Mouse (Mus musculus) stomach, postnatal 0 days (tissue): ENCODE measurements at regions not wholly inside any gene's neighbourhood (a gene's known extent, or its start where the extent isn't known, plus 50 kb on each side); places are given as distances from the start of the nearest gene placed in this dataset.
"Not testable (repeated sequence)": the region's sequence is repeated elsewhere in the genome, so short reads cannot be mapped to it uniquely, and the experiment has no call there.

Experiments used
- ATAC-seq: fragments of 200-750 bp; cut with Nextera tagmentation; 2 replicates; pipeline ENCODE4 v1.8.0; 2017; ENCODE audit not compliant: low FRiP score, low TSS enrichment
- DNase-seq: peaks from one replicate; pipeline ENCODE4 v3.0.0-alpha.2; 2016; ENCODE audit warnings: low spot score
- H3K27ac ChIP-seq: fragments of 300-500 bp; sonication (generic); replicated peaks from 2 replicates; pipeline ENCODE4 v1.5.1; 2014; ENCODE audit warnings: mild to moderate bottlenecking, control low read depth
- H3K27me3 ChIP-seq: fragments of 300-500 bp; sonication (generic); 2 replicates; pipeline ENCODE4 v1.6.1; 2014; ENCODE audit warnings: low read length; ENCODE audit not compliant: control insufficient read depth, insufficient read depth
- H3K36me3 ChIP-seq: fragments of 300-500 bp; sonication (generic); 2 replicates; pipeline ENCODE4 v1.6.1; 2014; ENCODE audit warnings: low read length, mixed read lengths; ENCODE audit not compliant: control insufficient read depth, insufficient read depth
- H3K4me1 ChIP-seq: fragments of 300-500 bp; sonication (generic); replicated peaks from 2 replicates; pipeline ENCODE4 v1.6.1; 2014; ENCODE audit warnings: antibody characterized with exemption; ENCODE audit not compliant: control insufficient read depth, insufficient read depth
- H3K4me2 ChIP-seq: fragments of 300-500 bp; sonication (generic); replicated peaks from 2 replicates; pipeline ENCODE4 v1.6.1; 2014; ENCODE audit warnings: low read depth, mild to moderate bottlenecking, control low read depth, moderate library complexity
- H3K4me3 ChIP-seq: fragments of 300-500 bp; sonication (generic); 2 replicates; pipeline ENCODE4 v1.5.1; 2014; ENCODE audit warnings: low read depth, low read length, control low read depth
- H3K9ac ChIP-seq: fragments of 300-500 bp; sonication (generic); 2 replicates; pipeline ENCODE4 v1.6.1; 2014; ENCODE audit warnings: mild to moderate bottlenecking, low read length, control low read depth, mixed read lengths
- H3K9me3 ChIP-seq: fragments of 300-500 bp; sonication (generic); 2 replicates; pipeline ENCODE4 v1.6.1; 2016; ENCODE audit warnings: low read length; ENCODE audit not compliant: control insufficient read depth
- CTCF ChIP-seq: IDR thresholded peaks from 2 replicates; pipeline ENCODE4 v1.5.1; 2016; ENCODE audit warnings: antibody characterized with exemption, low read depth, mild to moderate bottlenecking, moderate library complexity
- EP300 ChIP-seq: optimal IDR thresholded peaks from 2 replicates; pipeline ENCODE3; 2016; ENCODE audit warnings: antibody characterized with exemption
- WGBS: fragments of 180-500 bp; shearing (Covaris S2); extraction: QIAGEN DNeasy Blood & Tissue Kit; methylation state at CpG from one replicate; pipeline ENCODE4 v1.1.7; 2014; 5-methylcytosine and 5-hydroxymethylcytosine counted together

- Histone ChIP-seq H3K4me1 (no peaks in the 10 kb centered on the region), H3K9me3 (no peaks in the 10 kb centered on the region), H3K27me3 (no peaks in the 10 kb centered on the region), H3K9ac (no peak overlapping the region), H3K4me3 (no peak overlapping the region), H3K27ac (no peak overlapping the region), H3K36me3 (no peaks in the 10 kb centered on the region), H3K4me2 (no peak overlapping the region)
- TF ChIP-seq CTCF, result peak; percentile 39
- TF ChIP-seq EP300, result no peak
- 59% methylated on average over 1 of the region's 1 CpGs for WGBS
- ATAC-seq (no peak), DNase-seq (no peak)
Measured at GRCm38 (mm10) chr19:33860658-33861057, 73.4 kb upstream of the Lipo1 start.

DNA sequence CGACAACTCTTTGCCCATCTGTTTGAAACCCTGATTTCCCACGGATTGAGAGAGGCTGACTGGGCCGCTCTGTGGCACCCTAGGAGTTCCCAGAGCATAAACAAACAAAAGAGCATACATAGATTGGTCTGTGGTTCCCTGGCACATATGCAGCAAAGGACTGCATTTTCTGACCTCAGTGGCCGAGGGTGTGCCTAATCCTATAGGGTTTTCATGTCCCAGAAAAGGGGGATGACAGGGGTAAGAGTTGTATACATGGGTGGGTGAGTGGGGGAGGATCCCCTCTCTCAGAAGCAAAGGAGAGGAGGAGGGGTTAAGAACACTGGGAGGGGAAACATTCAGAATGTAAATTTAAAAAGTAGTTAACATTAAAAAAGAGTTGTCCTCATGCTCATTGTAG, 63.8 kb upstream of the Lipo1 start:
- Histone ChIP-seq H3K27ac (no peak overlapping the region), H3K9me3 (no peaks in the 10 kb centered on the region), H3K9ac (no peak overlapping the region), H3K36me3 (no peaks in the 10 kb centered on the region), H3K4me1 (no peaks in the 10 kb centered on the region), H3K27me3 (no peaks in the 10 kb centered on the region), H3K4me3 (no peak overlapping the region), H3K4me2 (no peak overlapping the region)
- DNase-seq, result peak; percentile 13
- 66% methylated on average over 4 of the region's 4 CpGs for WGBS
- ATAC-seq, result no peak
- TF ChIP-seq CTCF (no peak), EP300 (no peak)

DNA sequence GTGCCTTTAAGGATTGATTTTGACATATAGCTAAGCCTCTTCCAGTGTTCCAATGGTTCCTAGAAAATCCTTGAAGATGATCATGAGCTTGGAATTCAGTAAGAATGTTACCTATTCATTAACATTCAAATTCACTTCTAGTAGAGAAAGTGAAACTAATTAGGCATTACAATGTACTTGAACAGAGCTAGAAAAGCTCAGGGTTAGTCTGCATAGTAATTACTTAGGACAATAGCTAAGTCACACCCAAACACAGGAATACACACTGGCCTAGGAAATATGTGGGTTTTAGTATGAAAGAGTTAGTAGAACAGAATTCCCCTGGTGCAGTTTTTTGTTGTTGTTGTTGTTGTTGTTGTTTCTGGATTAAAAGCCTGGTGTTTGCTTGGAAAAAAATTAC, 63.4 kb upstream of the Lipo1 start:
- Histone ChIP-seq H3K9ac (no peak overlapping the region), H3K27ac (no peak overlapping the region), H3K27me3 (no peaks in the 10 kb centered on the region), H3K36me3 (no peaks in the 10 kb centered on the region), H3K4me3 (no peak overlapping the region), H3K4me2 (no peak overlapping the region), H3K9me3 (no peaks in the 10 kb centered on the region), H3K4me1 (no peaks in the 10 kb centered on the region)
- TF ChIP-seq CTCF, result no peak
- no peak for TF ChIP-seq EP300
- DNase-seq (no peak), ATAC-seq (no peak)

GRCm38 (mm10) chr19:33850136-33850535, 62.9 kb upstream of the Lipo1 start:
- H3K4me1 ChIP-seq, H3K4me3 ChIP-seq, H3K27me3 ChIP-seq, H3K36me3 ChIP-seq, DNase-seq, ATAC-seq, H3K9ac ChIP-seq, H3K9me3 ChIP-seq, H3K27ac ChIP-seq, H3K4me2 ChIP-seq: not testable (repeated sequence)
- 67% methylated on average over 3 of the region's 3 CpGs for WGBS

- H3K4me3 ChIP-seq, H3K27ac ChIP-seq, H3K9ac ChIP-seq, H3K4me1 ChIP-seq, H3K36me3 ChIP-seq, H3K9me3 ChIP-seq, ATAC-seq, H3K4me2 ChIP-seq, H3K27me3 ChIP-seq, DNase-seq: not testable (repeated sequence)
- WGBS, result 61% methylated on average over 6 of the region's 6 CpGs
Measured at GRCm38 (mm10) chr19:33849291-33850044, 62.2 kb upstream of the Lipo1 start.
